Mouse (Mus musculus) layer of hippocampus, adult 9-10 months (tissue): ENCODE data around the gene Polg2.
"Not testable (repeated sequence)": the region's sequence is repeated elsewhere in the genome, so short reads cannot be mapped to it uniquely, and the experiment has no call there.

Source experiments
- DNase-seq: peaks from one replicate; pipeline ENCODE4 v3.0.0; 2022; ENCODE audit warnings: low spot score

The Polg2 gene

GRCm38 (mm10) chr11:106760511-106760910, 18.8 kb downstream of the Polg2 start:
- no peak for DNase-seq

GRCm38 (mm10) chr11:106759028-106759427, 20.3 kb downstream of the Polg2 start:
- DNase-seq = no peak

- DNase-seq = no peak
Observed at GRCm38 (mm10) chr11:106755583-106755982, 23.8 kb downstream of the Polg2 start.

GRCm38 (mm10) chr11:106753314-106753713, 26.0 kb downstream of the Polg2 start:
- DNase-seq = no peak

GRCm38 (mm10) chr11:106752103-106752502, 27.2 kb downstream of the Polg2 start:
- DNase-seq = no peak

GRCm38 (mm10) chr11:106751039-106752018, 28.0 kb downstream of the Polg2 start, which contains the start of gene Milr1:
Gene Milr1, plus strand, starts transcription at chr11:106751226.
- DNase-seq = no peak

- DNase-seq = no peak
Observed at GRCm38 (mm10) chr11:106750121-106750751, 29.1 kb downstream of the Polg2 start, which contains the start of gene Pecam1. Gene Pecam1, minus strand, starts transcription at chr11:106750628.

- DNase-seq = not testable (repeated sequence)
Observed at GRCm38 (mm10) chr11:106749557-106750120, 29.7 kb downstream of the Polg2 start.

- DNase-seq = no peak
Observed at GRCm38 (mm10) chr11:106744949-106745348, 34.4 kb downstream of the Polg2 start.

GRCm38 (mm10) chr11:106742388-106742841, 36.9 kb downstream of the Polg2 start:
- DNase-seq = no peak

GRCm38 (mm10) chr11:106741826-106742225, 37.5 kb downstream of the Polg2 start:
- no peak for DNase-seq

- DNase-seq = no peak
Observed at GRCm38 (mm10) chr11:106741232-106741631, 38.1 kb downstream of the Polg2 start.

- not testable (repeated sequence) for DNase-seq
Observed at GRCm38 (mm10) chr11:106740724-106741123, 38.6 kb downstream of the Polg2 start.

- no peak for DNase-seq
Observed at GRCm38 (mm10) chr11:106739116-106739515, 40.2 kb downstream of the Polg2 start.

GRCm38 (mm10) chr11:106737178-106737621, 42.1 kb downstream of the Polg2 start:
- no peak for DNase-seq

- DNase-seq = no peak
Observed at GRCm38 (mm10) chr11:106736614-106737013, 42.7 kb downstream of the Polg2 start.

- DNase-seq = no peak
Observed at GRCm38 (mm10) chr11:106730714-106731113, 48.6 kb downstream of the Polg2 start.

GRCm38 (mm10) chr11:106729656-106730055, 49.7 kb downstream of the Polg2 start:
- DNase-seq = no peak

GRCm38 (mm10) chr11:106728402-106729366, 50.7 kb downstream of the Polg2 start:
- DNase-seq = no peak

GRCm38 (mm10) chr11:106727967-106728366, 51.4 kb downstream of the Polg2 start:
- DNase-seq = no peak

GRCm38 (mm10) chr11:106724916-106725235, 54.5 kb downstream of the Polg2 start:
- DNase-seq = not testable (repeated sequence)
